Mouse (Mus musculus) forebrain, embryonic 14.5 days (tissue): Measurements from ENCODE around the gene Acsm2. TPM values are rescaled to one million over a fixed set of nuclear protein-coding genes. Genes with fewer than 3 reads are reported as not detected.

Experiments
- ATAC-seq: fragments of 200-750 bp; cut with Nextera tagmentation; 2 replicates; pipeline ENCODE4 v1.8.0; 2017; ENCODE audit warnings: mild to moderate bottlenecking, moderate library complexity
- DNase-seq: peaks from one replicate; pipeline ENCODE4 v3.0.0-alpha.2; 2015; ENCODE audit warnings: low spot score
- H3K27ac ChIP-seq: fragments of 300-500 bp; sonication (generic); 2 replicates; pipeline ENCODE4 v1.5.1; 2014; ENCODE audit warnings: low read depth, mild to moderate bottlenecking, control low read depth, low read length, moderate library complexity
- H3K27me3 ChIP-seq: fragments of 300-500 bp; sonication (generic); replicated peaks from 2 replicates; pipeline ENCODE4 v1.6.1; 2014; ENCODE audit warnings: low read length, control low read depth, mixed read lengths; ENCODE audit not compliant: control insufficient read depth, insufficient read depth
- H3K36me3 ChIP-seq: fragments of 300-500 bp; sonication (generic); 2 replicates; pipeline ENCODE4 v1.6.1; 2014; ENCODE audit warnings: low read length, control low read depth; ENCODE audit not compliant: control insufficient read depth, insufficient read depth
- H3K4me1 ChIP-seq: fragments of 300-500 bp; sonication (generic); 2 replicates; pipeline ENCODE4 v1.6.1; 2014; ENCODE audit warnings: antibody characterized with exemption, low read length, control low read depth; ENCODE audit not compliant: control insufficient read depth, insufficient read depth
- H3K4me2 ChIP-seq: fragments of 300-500 bp; sonication (generic); 2 replicates; pipeline ENCODE4 v1.6.1; 2014; ENCODE audit warnings: mild to moderate bottlenecking, control low read depth, low read length
- H3K4me3 ChIP-seq: fragments of 300-500 bp; sonication (generic); 2 replicates; pipeline ENCODE4 v1.5.1; 2014; ENCODE audit warnings: low read depth, low read length, control low read depth
- H3K9ac ChIP-seq: fragments of 300-500 bp; sonication (generic); 2 replicates; pipeline ENCODE4 v1.6.1; 2014; ENCODE audit warnings: mild to moderate bottlenecking, low read length, control low read depth, moderate library complexity
- H3K9me3 ChIP-seq: fragments of 300-500 bp; sonication (generic); replicated peaks from 2 replicates; pipeline ENCODE4 v1.6.1; 2016; ENCODE audit warnings: low read length, control low read depth, mixed read lengths; ENCODE audit not compliant: control insufficient read depth
- WGBS: fragments of 180-500 bp; shearing (Covaris S2); extraction: QIAGEN DNeasy Blood & Tissue Kit; methylation state at CpG from one replicate; pipeline ENCODE4 v1.1.7; 2014; 5-methylcytosine and 5-hydroxymethylcytosine counted together
- polyA plus RNA-seq: library from polyadenylated mRNA; unstranded; fragments of >200 nt; fragmentation: Nextera tagmentation; extraction: Ambion mirVana; gene quantifications from 2 replicates; pipeline ENCODE4 v1.2.1, GENCODE M21; 2014

Acsm2 gene
- not detected in 2 replicates for polyA plus RNA-seq

GRCm38 (mm10) chr7:119554040-119554439 is at the start of gene Acsm2:
TSS of gene Acsm2 (plus strand) at chr7:119554340.
- Histone ChIP-seq H3K9me3 (no peaks in the 10 kb centered on the region), H3K4me1 (no peaks in the 10 kb centered on the region), H3K36me3 (no peaks in the 10 kb centered on the region), H3K27ac (no peak within 1 kb of the TSS), H3K4me3 (no peak within 1 kb of the TSS), H3K27me3 (no peaks in the 10 kb centered on the region), H3K9ac (no peak within 1 kb of the TSS), H3K4me2 (no peak within 1 kb of the TSS)
- no peak for DNase-seq
- no peak for ATAC-seq
- 93% methylated on average over 1 of the region's 1 CpGs for WGBS

GRCm38 (mm10) chr7:119511143-119511542 is 43.0 kb upstream of the Acsm2 start:
- Histone ChIP-seq H3K27ac (no peak overlapping the region), H3K4me1 (no peaks in the 10 kb centered on the region), H3K9ac (no peak overlapping the region), H3K36me3 (no peaks in the 10 kb centered on the region), H3K4me3 (no peak overlapping the region), H3K27me3 (no peaks in the 10 kb centered on the region), H3K9me3 (no peaks in the 10 kb centered on the region), H3K4me2 (no peak overlapping the region)
- DNase-seq: no peak
- WGBS: 91% methylated on average over 4 of the region's 4 CpGs
- ATAC-seq: no peak

- 20% methylated on average over 7 of the region's 7 CpGs for WGBS
- Histone ChIP-seq H3K4me3 (no peak overlapping the region), H3K9ac (no peak overlapping the region), H3K36me3 (no peaks in the 10 kb centered on the region), H3K27ac (no peak overlapping the region), H3K4me1 (no peaks in the 10 kb centered on the region), H3K4me2 (no peak overlapping the region), H3K9me3 (no peaks in the 10 kb centered on the region), H3K27me3 (no peaks in the 10 kb centered on the region)
- peak; percentile 63 for DNase-seq
- no peak for ATAC-seq
These were observed 41.1 kb upstream of the Acsm2 start for GRCm38 (mm10) chr7:119513056-119513455.

- WGBS: 72% methylated on average over 10 of the region's 10 CpGs
- no peak overlapping the region for H3K27ac ChIP-seq
- H3K36me3 ChIP-seq: no peaks in the 10 kb centered on the region
- DNase-seq (peak; percentile 72), ATAC-seq (peak; percentile 58)
- no peak overlapping the region for H3K4me3 ChIP-seq
- H3K4me2 ChIP-seq: no peak overlapping the region
- H3K4me1 ChIP-seq: no peaks in the 10 kb centered on the region
- no peak overlapping the region for H3K9ac ChIP-seq
- H3K9me3 ChIP-seq: no peaks in the 10 kb centered on the region
- H3K27me3 ChIP-seq: no peaks in the 10 kb centered on the region
These were observed 38.5 kb upstream of the Acsm2 start for GRCm38 (mm10) chr7:119515492-119516271.

GRCm38 (mm10) chr7:119516272-119516558 is 37.9 kb upstream of the Acsm2 start:
- no peaks in the 10 kb centered on the region for H3K4me1 ChIP-seq
- no peak overlapping the region for H3K9ac ChIP-seq
- ATAC-seq (no peak), DNase-seq (no peak)
- H3K27me3 ChIP-seq: no peaks in the 10 kb centered on the region
- H3K36me3 ChIP-seq: no peaks in the 10 kb centered on the region
- WGBS: 80% methylated on average over 7 of the region's 7 CpGs
- no peaks in the 10 kb centered on the region for H3K9me3 ChIP-seq
- no peak overlapping the region for H3K4me2 ChIP-seq
- no peak overlapping the region for H3K4me3 ChIP-seq
- H3K27ac ChIP-seq: no peak overlapping the region

GRCm38 (mm10) chr7:119519163-119519562 is 35.0 kb upstream of the Acsm2 start, which contains the start of gene Acsm5:
TSS of gene Acsm5 (plus strand) at chr7:119519463.
- ATAC-seq (no peak), DNase-seq (no peak)
- Histone ChIP-seq H3K9ac (no peak within 1 kb of the TSS), H3K36me3 (no peaks in the 10 kb centered on the region), H3K27ac (no peak within 1 kb of the TSS), H3K4me1 (no peaks in the 10 kb centered on the region), H3K4me2 (no peak within 1 kb of the TSS), H3K4me3 (no peak within 1 kb of the TSS), H3K27me3 (no peaks in the 10 kb centered on the region), H3K9me3 (no peaks in the 10 kb centered on the region)
- WGBS: 71% methylated on average over 5 of the region's 5 CpGs

- Histone ChIP-seq H3K9me3 (no peaks in the 10 kb centered on the region), H3K36me3 (no peaks in the 10 kb centered on the region), H3K4me2 (no peak overlapping the region), H3K9ac (no peak overlapping the region), H3K27me3 (no peaks in the 10 kb centered on the region), H3K27ac (no peak overlapping the region), H3K4me3 (no peak overlapping the region), H3K4me1 (no peaks in the 10 kb centered on the region)
- peak; percentile 54 for DNase-seq
- no peak for ATAC-seq
- 51% methylated on average over 5 of the region's 5 CpGs for WGBS
These were observed 34.5 kb upstream of the Acsm2 start for GRCm38 (mm10) chr7:119519654-119520053.

GRCm38 (mm10) chr7:119521816-119522215 is 32.3 kb upstream of the Acsm2 start:
- H3K4me2 ChIP-seq: no peak overlapping the region
- no peak overlapping the region for H3K9ac ChIP-seq
- no peaks in the 10 kb centered on the region for H3K27me3 ChIP-seq
- ATAC-seq: no peak
- no peaks in the 10 kb centered on the region for H3K9me3 ChIP-seq
- DNase-seq: no peak
- H3K36me3 ChIP-seq: no peaks in the 10 kb centered on the region
- 81% methylated on average over 3 of the region's 3 CpGs for WGBS
- H3K4me1 ChIP-seq: peaks cover 2% of the 10 kb centered on the region; the same call in 1 of the 2 replicates
- no peak overlapping the region for H3K27ac ChIP-seq
- H3K4me3 ChIP-seq: no peak overlapping the region

GRCm38 (mm10) chr7:119522385-119522784 is 31.8 kb upstream of the Acsm2 start:
- H3K36me3 ChIP-seq: no peaks in the 10 kb centered on the region
- no peak for DNase-seq
- WGBS: 82% methylated on average over 1 of the region's 1 CpGs
- no peaks in the 10 kb centered on the region for H3K27me3 ChIP-seq
- H3K9ac ChIP-seq: no peak overlapping the region
- no peak overlapping the region for H3K27ac ChIP-seq
- no peak for ATAC-seq
- H3K9me3 ChIP-seq: no peaks in the 10 kb centered on the region
- H3K4me1 ChIP-seq: peaks cover 2% of the 10 kb centered on the region; the same call in 1 of the 2 replicates
- no peak overlapping the region for H3K4me3 ChIP-seq
- no peak overlapping the region for H3K4me2 ChIP-seq
